Mouse (Mus musculus): ENCODE data around the gene Kdm3a.

DNA sequence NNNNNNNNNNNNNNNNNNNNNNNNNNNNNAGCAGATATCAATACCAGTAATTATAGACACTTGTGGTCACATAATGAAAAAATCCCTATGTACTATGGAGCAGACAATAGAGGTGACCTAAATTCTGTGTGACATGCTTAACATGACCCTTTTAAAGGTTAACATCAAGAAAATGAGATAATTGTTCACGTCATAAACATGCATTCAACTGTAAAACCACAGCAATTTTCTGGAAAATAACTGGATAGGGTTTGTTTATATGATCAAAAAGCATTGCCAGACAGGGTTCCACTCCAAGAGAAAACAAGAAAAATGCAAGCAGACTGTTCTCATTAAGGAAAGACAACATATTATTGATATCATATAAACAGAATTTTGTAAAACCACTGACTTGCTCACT, 31.7 kb upstream of the Kdm3a start:
- no peak for TF ChIP-seq POLR2A (IDR thresholded peaks at IDR 0.05; ENCODE audit: low read depth, low read length)
- no peak for TF ChIP-seq CTCF (IDR thresholded peaks at IDR 0.05; ENCODE audit: extremely low read depth, insufficient read length, insufficient replicate concordance, low read depth, low read length)
